Mouse (Mus musculus) ES-Bruce4 (cell line): ENCODE measurements around the gene Cox7c.

Experiments used
- CTCF ChIP-seq: IDR thresholded peaks from one replicate; pipeline ENCODE4 v1.8.1; 2011; ENCODE audit warnings: low read depth, low read length
- EP300 ChIP-seq: IDR thresholded peaks from 2 replicates; pipeline ENCODE4 v1.6.1; 2011; ENCODE audit warnings: low read depth, low read length; ENCODE audit not compliant: insufficient read depth

GRCm38 (mm10) chr13:86068011-86068724, 21.5 kb upstream of the Cox7c start:
- TF ChIP-seq CTCF (no peak), EP300 (no peak)
